In genomic region chr4:132532496-132532895, GRCm38 (mm10) we compare ENCODE assay signal across 8 mouse cellular contexts. TPM values are rescaled to one million over a fixed set of nuclear protein-coding genes. Genes with fewer than 3 reads are reported as not detected.
DNase-seq lines count a peak whose midpoint lies in the region; ATAC-seq and TF ChIP-seq lines count a peak whose summit lies in the region.

No protein-coding gene starts in this region.

- WGBS in heart, embryonic 12.5 days, result 2% methylated on average over 5 of the region's 5 CpGs
- WGBS in neural tube, embryonic 13.5 days, result 37% methylated on average over 5 of the region's 5 CpGs

- peak overlapping the region; percentile 81 for H3K4me3 ChIP-seq in heart, embryonic 12.5 days
- peak overlapping the region; percentile 58 for H3K4me3 ChIP-seq in neural tube, embryonic 13.5 days

- TF ChIP-seq CTCF in brain, embryonic 14.5 days (IDR thresholded peaks at IDR 0.05; ENCODE audit: borderline replicate concordance, extremely low read depth, insufficient read depth, insufficient read length), result no peak

- peaks cover 29% of the 10 kb centered on the region for H3K4me1 ChIP-seq in heart, embryonic 12.5 days (replicated peaks)
- peaks cover 39% of the 10 kb centered on the region for H3K4me1 ChIP-seq in neural tube, embryonic 13.5 days (replicated peaks)

- H3K27ac ChIP-seq in heart, embryonic 12.5 days (ENCODE audit: poor library complexity, severe bottlenecking), result peak overlapping the region; percentile 94
- H3K27ac ChIP-seq in neural tube, embryonic 13.5 days (replicated peaks), result peak overlapping the region; percentile 95

- DNase-seq in heart, adult 11 months, result peak; percentile 94
- DNase-seq in heart, postnatal 4 days, result no peak
- peak; percentile 46 for DNase-seq in brain, embryonic 14.5 days (ENCODE audit: low read depth)
- peak; percentile 53 to 71 for DNase-seq in kidney, postnatal 25 days
- DNase-seq in thymus, postnatal 14 days, result no peak
- no peak for DNase-seq in thymus, postnatal 0 days (ENCODE audit: low spot score)

- H3K27me3 ChIP-seq in heart, embryonic 12.5 days (replicated peaks), result no peaks in the 10 kb centered on the region
- no peaks in the 10 kb centered on the region for H3K27me3 ChIP-seq in neural tube, embryonic 13.5 days

- H3K4me2 ChIP-seq in heart, embryonic 12.5 days, result peak overlapping the region; percentile 89
- peak overlapping the region; percentile 85 for H3K4me2 ChIP-seq in neural tube, embryonic 13.5 days

- peaks cover 20% of the 10 kb centered on the region for H3K36me3 ChIP-seq in heart, embryonic 12.5 days
- H3K36me3 ChIP-seq in neural tube, embryonic 13.5 days, result peaks cover 23% of the 10 kb centered on the region

- TF ChIP-seq POLR2A in brain, embryonic 14.5 days (IDR thresholded peaks at IDR 0.05; ENCODE audit: borderline replicate concordance, extremely low read depth, insufficient read depth, insufficient read length, poor library complexity, severe bottlenecking), result no peak

- peak; percentile 51; the same call in 1 of the 2 replicates for ATAC-seq in heart, embryonic 12.5 days (ENCODE audit: insufficient number of reproducible peaks, low FRiP score)
- peak; percentile 8; the same call in 1 of the 2 replicates for ATAC-seq in neural tube, embryonic 13.5 days (ENCODE audit: low read depth)

- H3K9ac ChIP-seq in heart, embryonic 12.5 days, result peak overlapping the region; percentile 91
- H3K9ac ChIP-seq in neural tube, embryonic 13.5 days, result peak overlapping the region; percentile 87

- H3K9me3 ChIP-seq in heart, embryonic 12.5 days (replicated peaks), result no peaks in the 10 kb centered on the region
- H3K9me3 ChIP-seq in neural tube, embryonic 13.5 days, result no peaks in the 10 kb centered on the region

RNA-seq across cellular contexts. Expression of gene Atpif1, which starts 1.0 kb away (rescaled TPM):
- total RNA-seq in heart, postnatal 4 days (2021), result 100 to 1,000 TPM; 626 to 671 TPM
- polyA plus RNA-seq in brain, embryonic 14.5 days (2012; rRNA removed), result 799 and 900 TPM in 2 replicates
- 1,373 and 1,377 TPM in 2 replicates for polyA plus RNA-seq in heart, embryonic 12.5 days (2016; fragmentation: Nextera tagmentation; extraction: Ambion mirVana)
- polyA plus RNA-seq in neural tube, embryonic 13.5 days (2015; fragmentation: Nextera tagmentation; extraction: Ambion mirVana), result 1,393 and 1,600 TPM in 2 replicates
- 874 and 945 TPM in 2 replicates for polyA plus RNA-seq in thymus, postnatal 0 days (2015; fragmentation: Nextera tagmentation; extraction: Ambion mirVana)

RNA-seq across cellular contexts. Expression of gene Dnajc8, which starts 2.9 kb away (rescaled TPM):
- total RNA-seq in heart, postnatal 4 days (2021), result 10 to 100 TPM; 77.0 to 79.0 TPM
- 102 and 106 TPM in 2 replicates for polyA plus RNA-seq in brain, embryonic 14.5 days (2012; rRNA removed)
- polyA plus RNA-seq in heart, embryonic 12.5 days (2016; fragmentation: Nextera tagmentation; extraction: Ambion mirVana), result 130 and 135 TPM in 2 replicates
- polyA plus RNA-seq in neural tube, embryonic 13.5 days (2015; fragmentation: Nextera tagmentation; extraction: Ambion mirVana), result 150 and 158 TPM in 2 replicates
- polyA plus RNA-seq in thymus, postnatal 0 days (2015; fragmentation: Nextera tagmentation; extraction: Ambion mirVana), result 190 and 199 TPM in 2 replicates

RNA-seq across cellular contexts. Expression of gene Sesn2, which starts 22.2 kb away (rescaled TPM):
- total RNA-seq in heart, postnatal 4 days (2021), result 1 to 10 TPM; 3.9 to 4.2 TPM
- polyA plus RNA-seq in brain, embryonic 14.5 days (2012; rRNA removed), result 5.1 and 6.1 TPM in 2 replicates
- 10.3 and 10.5 TPM in 2 replicates for polyA plus RNA-seq in heart, embryonic 12.5 days (2016; fragmentation: Nextera tagmentation; extraction: Ambion mirVana)
- 6.8 and 8.5 TPM in 2 replicates for polyA plus RNA-seq in neural tube, embryonic 13.5 days (2015; fragmentation: Nextera tagmentation; extraction: Ambion mirVana)
- polyA plus RNA-seq in thymus, postnatal 0 days (2015; fragmentation: Nextera tagmentation; extraction: Ambion mirVana), result 7.3 and 8.0 TPM in 2 replicates

RNA-seq across cellular contexts. Expression of gene Ptafr, which starts 31.4 kb away (rescaled TPM):
- total RNA-seq in heart, postnatal 4 days (2021), result 1 to 10 TPM in 1 of 2 experiments, under 1 TPM in 1; 0.86 to 1.3 TPM
- 0.38 and 0.68 TPM in 2 replicates for polyA plus RNA-seq in brain, embryonic 14.5 days (2012; rRNA removed)
- polyA plus RNA-seq in heart, embryonic 12.5 days (2016; fragmentation: Nextera tagmentation; extraction: Ambion mirVana), result 0.23 and 0.27 TPM in 2 replicates
- polyA plus RNA-seq in neural tube, embryonic 13.5 days (2015; fragmentation: Nextera tagmentation; extraction: Ambion mirVana), result 0.80 TPM in 2 replicates
- 0.96 and 1.5 TPM in 2 replicates for polyA plus RNA-seq in thymus, postnatal 0 days (2015; fragmentation: Nextera tagmentation; extraction: Ambion mirVana)

Comparison
In these comparisons a context has a peak if more than half of its experiments do, and no peak if none do; other contexts are left out.
1. DNase-seq: peak in heart, adult 11 months (single experiment), brain, embryonic 14.5 days (single experiment) and kidney, postnatal 25 days (2 of 2); none in heart, postnatal 4 days (single experiment), thymus, postnatal 14 days (single experiment) and thymus, postnatal 0 days (single experiment).